Mouse (Mus musculus) layer of hippocampus, adult 11-12 months (tissue): ENCODE data around the gene Spns1.

Source experiments
- DNase-seq: peaks from one replicate; pipeline ENCODE4 v3.0.0; 2022; ENCODE audit warnings: low spot score

Gene Spns1

GRCm38 (mm10) chr7:126369393-126369792 lies 7.9 kb downstream of the Spns1 start, which contains the start of gene Lat:
TSS of gene Lat (minus strand) at chr7:126369570.
- no peak for DNase-seq

GRCm38 (mm10) chr7:126368367-126368766 lies 8.9 kb downstream of the Spns1 start:
- DNase-seq: no peak

GRCm38 (mm10) chr7:126367636-126368035 lies 9.6 kb downstream of the Spns1 start:
- DNase-seq: no peak

GRCm38 (mm10) chr7:126363038-126363437 lies 14.2 kb downstream of the Spns1 start:
- no peak for DNase-seq

- DNase-seq: no peak
Observed at GRCm38 (mm10) chr7:126359049-126359448, 18.2 kb downstream of the Spns1 start.

- no peak for DNase-seq
Observed at GRCm38 (mm10) chr7:126358413-126358812, 18.8 kb downstream of the Spns1 start.

GRCm38 (mm10) chr7:126357838-126358237 lies 19.4 kb downstream of the Spns1 start:
- no peak for DNase-seq

- DNase-seq: no peak
Observed at GRCm38 (mm10) chr7:126356793-126357591, 20.3 kb downstream of the Spns1 start.

GRCm38 (mm10) chr7:126355847-126356597 lies 21.2 kb downstream of the Spns1 start:
- no peak for DNase-seq

- no peak for DNase-seq
Observed at GRCm38 (mm10) chr7:126354738-126355614, 22.3 kb downstream of the Spns1 start.

GRCm38 (mm10) chr7:126353994-126354365 lies 23.3 kb downstream of the Spns1 start:
- no peak for DNase-seq

GRCm38 (mm10) chr7:126353251-126353993 lies 23.8 kb downstream of the Spns1 start:
- no peak for DNase-seq

- no peak for DNase-seq
Observed at GRCm38 (mm10) chr7:126351419-126351951, 25.8 kb downstream of the Spns1 start.

GRCm38 (mm10) chr7:126350748-126351418 lies 26.4 kb downstream of the Spns1 start:
- no peak for DNase-seq

- no peak for DNase-seq
Observed at GRCm38 (mm10) chr7:126348293-126348692, 29.0 kb downstream of the Spns1 start.

- no peak for DNase-seq
Observed at GRCm38 (mm10) chr7:126347098-126347497, 30.2 kb downstream of the Spns1 start.

GRCm38 (mm10) chr7:126345969-126346368 lies 31.3 kb downstream of the Spns1 start:
- DNase-seq: no peak

- DNase-seq: no peak
Observed at GRCm38 (mm10) chr7:126345557-126345956, 31.7 kb downstream of the Spns1 start.

- no peak for DNase-seq
Observed at GRCm38 (mm10) chr7:126340896-126341295, 36.4 kb downstream of the Spns1 start.

- DNase-seq: no peak
Observed at GRCm38 (mm10) chr7:126340206-126340618, 37.0 kb downstream of the Spns1 start.

GRCm38 (mm10) chr7:126339521-126339971 lies 37.7 kb downstream of the Spns1 start:
- no peak for DNase-seq
